Mouse (Mus musculus) liver, embryonic 14.5 days (tissue): Measurements from ENCODE around the gene Gpx8.

Experiments
- CTCF ChIP-seq: IDR thresholded peaks from 2 replicates; pipeline ENCODE4 v1.5.1; 2016; ENCODE audit warnings: antibody characterized with exemption, low read depth, control low read depth
- EP300 ChIP-seq: IDR thresholded peaks from 2 replicates; pipeline ENCODE4 v1.6.1; 2016; ENCODE audit warnings: antibody characterized with exemption, low read depth

- no peak for TF ChIP-seq CTCF
- no peak for TF ChIP-seq EP300
These were observed 47.6 kb downstream of the Gpx8 start for GRCm38 (mm10) chr13:112998427-112999201.
